Mouse (Mus musculus): ENCODE measurements at regions not wholly inside any gene's neighbourhood (a gene's known extent, or its start where the extent isn't known, plus 50 kb on each side); places are given as distances from the start of the nearest gene placed in this dataset.

GRCm38 (mm10) chr11:18581997-18582780, 436.6 kb downstream of the Meis1 start:
- DNase-seq (ENCODE audit: low spot score in 2 of 2): no peak

- no peak for DNase-seq (ENCODE audit: low spot score in 2 of 2)
These were observed 437.5 kb downstream of the Meis1 start for GRCm38 (mm10) chr11:18581078-18581800.

GRCm38 (mm10) chr11:18571557-18572209, 447.1 kb downstream of the Meis1 start:
- no peak for DNase-seq (ENCODE audit: low spot score in 2 of 2)

GRCm38 (mm10) chr11:18563011-18563410, 455.8 kb downstream of the Meis1 start:
- no peak for DNase-seq (ENCODE audit: low spot score in 2 of 2)

GRCm38 (mm10) chr11:18558665-18559064, 460.1 kb downstream of the Meis1 start:
- DNase-seq (ENCODE audit: low spot score in 2 of 2): no peak

GRCm38 (mm10) chr11:18535592-18535857, 483.3 kb downstream of the Meis1 start:
- no peak for DNase-seq (ENCODE audit: low spot score in 2 of 2)

- DNase-seq (ENCODE audit: low spot score in 2 of 2): no peak
These were observed 483.8 kb downstream of the Meis1 start for GRCm38 (mm10) chr11:18534807-18535591.

GRCm38 (mm10) chr11:18531264-18532110, 487.3 kb downstream of the Meis1 start:
- DNase-seq (ENCODE audit: low spot score in 2 of 2): no peak

- no peak for DNase-seq (ENCODE audit: low spot score in 2 of 2)
These were observed 490.2 kb downstream of the Meis1 start for GRCm38 (mm10) chr11:18528568-18528967.

- DNase-seq (ENCODE audit: low spot score in 2 of 2): no peak
These were observed 523.6 kb downstream of the Meis1 start for GRCm38 (mm10) chr11:18495108-18495757.

GRCm38 (mm10) chr11:18493981-18494380, 524.8 kb downstream of the Meis1 start:
- DNase-seq (ENCODE audit: low spot score in 2 of 2): no peak

- DNase-seq (ENCODE audit: low spot score in 2 of 2): no peak
These were observed 525.7 kb downstream of the Meis1 start for GRCm38 (mm10) chr11:18493086-18493485.

GRCm38 (mm10) chr11:18489517-18490256, 529.1 kb downstream of the Meis1 start:
- DNase-seq (ENCODE audit: low spot score in 2 of 2): no peak

- DNase-seq (ENCODE audit: low spot score in 2 of 2): no peak
These were observed 525.2 kb upstream of the Etaa1 start for GRCm38 (mm10) chr11:18478841-18479240.

GRCm38 (mm10) chr11:18451271-18451670, 497.6 kb upstream of the Etaa1 start:
- DNase-seq (ENCODE audit: low spot score in 2 of 2): no peak

- no peak for DNase-seq (ENCODE audit: low spot score in 2 of 2)
These were observed 495.2 kb upstream of the Etaa1 start for GRCm38 (mm10) chr11:18448879-18449278.

GRCm38 (mm10) chr11:18444600-18444999, 490.9 kb upstream of the Etaa1 start:
- DNase-seq (ENCODE audit: low spot score in 2 of 2): no peak

GRCm38 (mm10) chr11:18444101-18444500, 490.4 kb upstream of the Etaa1 start:
- no peak for DNase-seq (ENCODE audit: low spot score in 2 of 2)

- no peak for DNase-seq (ENCODE audit: low spot score in 2 of 2)
These were observed 489.5 kb upstream of the Etaa1 start for GRCm38 (mm10) chr11:18443156-18443555.

All from adrenal gland, adult 18-20 months (tissue).